Mouse (Mus musculus) midbrain, embryonic 10.5 days (tissue): ENCODE results near the gene Gpc5. TPM values are rescaled to one million over a fixed set of nuclear protein-coding genes. Genes with fewer than 3 reads are reported as not detected.
A peak's percentile ranks its signal among the peaks of the same experiment; 100 is the strongest.

Experiments used
- DNase-seq: peaks from one replicate; pipeline ENCODE4 v3.0.0-alpha.2; 2017; ENCODE audit warnings: low spot score
- H3K27ac ChIP-seq: fragments of 300-500 bp; sonication (generic); replicated peaks from 2 replicates; pipeline ENCODE4 v1.5.1; 2016; ENCODE audit warnings: mild to moderate bottlenecking
- H3K27me3 ChIP-seq: fragments of 300-500 bp; sonication (generic); 2 replicates; pipeline ENCODE4 v1.6.1; 2016; ENCODE audit warnings: low read depth, mild to moderate bottlenecking; ENCODE audit not compliant: poor library complexity, severe bottlenecking
- H3K36me3 ChIP-seq: fragments of 300-500 bp; sonication (generic); 2 replicates; pipeline ENCODE4 v1.6.1; 2016; ENCODE audit warnings: mild to moderate bottlenecking, moderate library complexity
- H3K4me1 ChIP-seq: fragments of 300-500 bp; sonication (generic); 2 replicates; pipeline ENCODE4 v1.6.1; 2016
- H3K4me3 ChIP-seq: fragments of 300-500 bp; sonication (generic); 2 replicates; pipeline ENCODE4 v1.5.1; 2016; ENCODE audit warnings: mild to moderate bottlenecking, moderate library complexity
- H3K9me3 ChIP-seq: fragments of 300-500 bp; sonication (generic); replicated peaks from 2 replicates; pipeline ENCODE4 v1.6.1; 2016; ENCODE audit warnings: mild to moderate bottlenecking
- WGBS: fragments of 180-500 bp; shearing (Covaris S2); methylation state at CpG from one replicate; pipeline ENCODE4 v1.1.7; 2016; 5-methylcytosine and 5-hydroxymethylcytosine counted together
- polyA plus RNA-seq: library from polyadenylated mRNA; unstranded; fragments of >200 nt; fragmentation: Nextera tagmentation; extraction: Ambion mirVana; gene quantifications from 2 replicates; pipeline ENCODE4 v1.2.1, GENCODE M21; 2016

Gpc5 gene
- polyA plus RNA-seq, 1 experiment from 2014 or later, result 0.30 TPM

DNA sequence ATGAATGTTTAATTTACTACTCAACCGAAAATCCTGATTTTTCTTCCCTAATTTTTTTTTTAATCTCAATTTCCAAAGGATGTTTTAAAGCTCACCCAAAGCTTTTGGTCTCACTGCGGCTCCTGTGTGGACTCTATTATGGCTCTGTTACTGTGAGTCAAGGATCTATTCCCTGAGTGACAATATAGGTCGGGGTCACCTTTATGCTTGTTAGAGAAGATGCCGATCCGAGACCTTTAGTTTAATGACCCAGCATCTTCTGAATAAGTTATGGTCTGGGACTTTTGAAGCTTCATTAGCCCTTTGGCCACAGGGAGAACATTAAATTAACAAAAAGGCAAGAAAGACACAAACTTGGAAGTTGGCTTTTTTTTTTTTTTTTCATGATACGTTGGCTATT lies 408.8 kb downstream of the Gpc5 start:
- no peaks in the 10 kb centered on the region for H3K27me3 ChIP-seq
- no peak overlapping the region for H3K4me3 ChIP-seq
- H3K27ac ChIP-seq, result no peak overlapping the region
- no peaks in the 10 kb centered on the region for H3K36me3 ChIP-seq
- DNase-seq, result no peak
- WGBS, result 56% methylated on average over 6 of the region's 6 CpGs
- peaks cover 6% of the 10 kb centered on the region for H3K4me1 ChIP-seq
- H3K9me3 ChIP-seq, result no peaks in the 10 kb centered on the region

DNA sequence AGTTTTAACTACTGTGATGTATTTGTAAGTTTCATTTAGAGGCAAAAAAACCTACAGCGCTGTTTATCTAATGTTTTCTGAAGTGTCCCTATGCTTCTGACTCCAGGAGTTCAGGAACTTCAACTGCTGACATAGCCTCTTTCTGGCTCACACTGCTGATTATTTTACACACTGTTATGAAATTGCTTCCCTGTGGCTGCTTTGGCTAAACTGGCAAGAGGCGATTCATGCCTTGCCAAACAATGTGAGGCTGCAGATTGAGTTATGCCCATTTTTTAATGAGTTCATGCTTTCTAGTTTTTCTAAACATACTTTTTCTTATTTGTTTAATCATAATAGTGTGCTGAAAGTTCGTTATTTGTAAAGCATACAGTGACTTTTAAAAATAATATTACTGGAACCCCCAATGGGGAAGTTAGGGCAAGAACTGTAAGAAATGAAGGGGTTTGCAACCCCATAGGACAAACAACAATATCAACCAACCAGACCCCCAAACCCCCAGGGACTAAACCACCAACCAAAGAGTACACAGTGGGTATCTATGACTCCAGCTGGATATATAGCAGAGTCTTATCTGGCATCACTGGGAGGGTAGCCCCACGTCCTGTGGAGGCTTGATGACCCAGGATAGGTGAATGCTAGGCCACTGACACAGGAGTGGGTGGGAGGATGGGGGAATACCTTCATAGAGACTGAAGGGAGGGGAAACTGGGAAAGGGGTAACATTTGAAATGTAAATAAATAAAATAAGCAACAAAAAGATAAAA lies 454.7 kb downstream of the Gpc5 start:
- no peak for DNase-seq
- 88% methylated on average over 4 of the region's 4 CpGs for WGBS
- Histone ChIP-seq H3K4me3 (no peak overlapping the region), H3K36me3 (no peaks in the 10 kb centered on the region), H3K9me3 (no peaks in the 10 kb centered on the region), H3K27ac (no peak overlapping the region), H3K27me3 (no peaks in the 10 kb centered on the region), H3K4me1 (no peaks in the 10 kb centered on the region)

DNA sequence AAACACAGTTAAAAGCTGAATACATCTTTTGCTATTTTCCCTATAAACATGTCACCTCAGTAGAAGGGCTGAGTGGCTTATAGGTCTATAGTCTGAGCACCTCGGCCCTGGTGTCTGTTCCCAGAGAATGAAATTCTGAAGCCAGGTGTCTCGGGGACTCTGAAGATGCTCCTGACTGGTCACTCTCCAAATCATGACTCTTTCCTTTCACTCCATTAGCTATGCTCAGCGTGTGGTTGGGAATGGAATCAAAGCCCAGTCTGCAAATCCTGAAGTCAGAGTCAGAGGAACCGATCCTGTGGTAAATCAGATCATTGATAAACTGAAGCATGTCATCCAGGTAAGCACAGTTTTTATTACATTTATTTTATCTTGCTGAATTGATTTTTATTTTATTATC lies 460.0 kb downstream of the Gpc5 start:
- H3K4me3 ChIP-seq, result no peak overlapping the region
- H3K27me3 ChIP-seq, result no peaks in the 10 kb centered on the region
- H3K9me3 ChIP-seq, result no peaks in the 10 kb centered on the region
- WGBS, result 71% methylated on average over 4 of the region's 4 CpGs
- no peak for DNase-seq
- H3K27ac ChIP-seq, result no peak overlapping the region
- no peaks in the 10 kb centered on the region for H3K36me3 ChIP-seq
- no peaks in the 10 kb centered on the region for H3K4me1 ChIP-seq

DNA sequence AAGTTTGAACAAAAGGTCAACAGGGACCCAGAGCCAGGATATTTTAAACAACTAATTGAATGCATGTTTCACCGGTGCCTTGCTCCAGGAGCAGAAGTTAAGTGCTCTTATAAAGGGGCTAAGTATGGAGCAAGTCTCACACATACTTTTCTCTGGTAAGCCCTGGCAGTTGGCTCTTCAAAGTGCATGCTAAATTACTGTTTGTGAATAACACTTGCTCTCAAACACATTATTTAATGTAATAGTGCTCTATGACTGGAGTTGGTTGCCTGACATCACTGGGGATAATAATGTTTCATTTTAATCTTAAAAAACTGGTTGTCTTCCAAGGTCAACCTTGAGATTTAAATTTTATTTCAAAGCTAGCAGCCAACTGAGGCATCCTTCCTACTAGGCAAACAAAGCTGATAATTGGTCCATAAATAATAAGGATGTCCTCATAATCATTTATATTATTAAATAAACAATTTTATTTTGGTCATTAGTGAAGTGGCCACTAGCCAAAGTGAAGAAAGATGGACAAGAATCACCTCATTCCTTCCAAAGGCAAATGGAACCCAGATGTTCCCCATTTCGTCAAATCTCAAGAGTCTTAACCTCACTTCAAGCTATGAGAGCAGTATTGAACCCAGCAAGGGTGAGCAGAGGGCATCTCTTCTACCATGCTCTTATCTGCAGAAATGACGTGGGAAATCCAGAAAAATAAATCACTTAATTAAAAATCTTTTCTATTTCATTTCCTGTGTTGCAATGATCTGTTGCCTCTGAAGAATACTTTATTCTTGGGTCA lies 488.6 kb downstream of the Gpc5 start:
- no peak for DNase-seq
- Histone ChIP-seq H3K27me3 (no peaks in the 10 kb centered on the region), H3K4me1 (no peaks in the 10 kb centered on the region), H3K9me3 (no peaks in the 10 kb centered on the region), H3K4me3 (no peak overlapping the region), H3K36me3 (no peaks in the 10 kb centered on the region), H3K27ac (no peak overlapping the region)
- WGBS, result 81% methylated on average over 3 of the region's 3 CpGs

DNA sequence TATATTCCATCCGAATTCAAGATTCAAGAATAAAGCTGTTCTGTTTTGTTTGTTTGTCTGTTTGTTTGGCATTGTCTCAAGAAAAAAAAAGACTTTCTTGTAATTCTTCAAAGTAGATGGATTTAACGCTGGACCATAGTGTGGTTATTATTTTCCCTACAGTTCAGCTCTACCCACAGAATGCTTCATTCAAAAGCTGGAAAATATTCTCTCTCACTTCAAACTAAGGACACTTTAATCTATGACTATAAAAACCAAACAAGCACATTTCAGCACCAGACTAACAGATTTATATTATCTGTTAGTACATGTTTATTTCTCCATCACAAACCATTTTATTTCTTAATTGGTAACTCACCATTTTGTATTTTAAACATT lies 489.2 kb downstream of the Gpc5 start:
- H3K36me3 ChIP-seq, result no peaks in the 10 kb centered on the region
- DNase-seq, result no peak
- H3K27ac ChIP-seq, result no peak overlapping the region
- H3K4me1 ChIP-seq, result no peaks in the 10 kb centered on the region
- no peaks in the 10 kb centered on the region for H3K9me3 ChIP-seq
- no peak overlapping the region for H3K4me3 ChIP-seq
- 88% methylated on average over 2 of the region's 2 CpGs for WGBS
- no peaks in the 10 kb centered on the region for H3K27me3 ChIP-seq

DNA sequence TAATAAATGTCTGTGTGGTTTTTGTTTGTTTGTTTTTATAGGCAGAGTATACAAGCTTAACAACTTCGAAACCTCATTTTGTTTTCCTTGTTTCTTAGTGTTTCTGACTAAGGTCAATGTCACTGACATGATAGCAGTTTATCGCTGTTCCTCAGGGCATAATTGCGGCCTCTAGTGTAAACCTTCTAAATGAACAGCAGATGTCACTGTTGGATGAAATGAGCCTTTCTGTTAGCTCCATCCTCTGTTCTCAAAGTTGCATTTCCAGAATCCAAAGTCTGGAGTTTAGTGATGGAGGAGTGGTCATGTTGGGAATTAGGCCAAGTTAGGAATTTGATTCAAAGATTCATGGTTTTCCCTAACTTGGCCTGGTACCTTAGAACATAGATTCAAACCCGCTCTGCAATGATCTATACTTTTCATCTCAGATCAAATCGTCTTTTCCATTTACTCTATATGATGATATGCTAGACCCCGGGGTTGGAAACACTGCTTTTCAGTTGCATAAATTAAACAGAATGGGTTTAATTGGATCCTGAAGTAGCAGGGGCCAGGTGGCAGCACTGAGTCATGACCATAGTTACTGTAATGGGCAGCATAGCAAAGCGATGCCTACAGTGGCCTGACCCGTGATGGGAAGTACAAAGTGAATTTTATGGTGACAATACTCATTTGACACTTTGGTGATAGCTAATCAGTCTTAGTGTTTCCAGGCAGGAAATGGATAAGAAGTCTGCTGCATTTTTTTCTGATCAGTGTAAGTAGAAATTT lies 508.4 kb downstream of the Gpc5 start:
- 77% methylated on average over 8 of the region's 8 CpGs for WGBS
- H3K27ac ChIP-seq, result no peak overlapping the region
- no peaks in the 10 kb centered on the region for H3K36me3 ChIP-seq
- no peak for DNase-seq
- no peaks in the 10 kb centered on the region for H3K4me1 ChIP-seq
- H3K9me3 ChIP-seq, result no peaks in the 10 kb centered on the region
- H3K4me3 ChIP-seq, result no peak overlapping the region
- no peaks in the 10 kb centered on the region for H3K27me3 ChIP-seq

DNA sequence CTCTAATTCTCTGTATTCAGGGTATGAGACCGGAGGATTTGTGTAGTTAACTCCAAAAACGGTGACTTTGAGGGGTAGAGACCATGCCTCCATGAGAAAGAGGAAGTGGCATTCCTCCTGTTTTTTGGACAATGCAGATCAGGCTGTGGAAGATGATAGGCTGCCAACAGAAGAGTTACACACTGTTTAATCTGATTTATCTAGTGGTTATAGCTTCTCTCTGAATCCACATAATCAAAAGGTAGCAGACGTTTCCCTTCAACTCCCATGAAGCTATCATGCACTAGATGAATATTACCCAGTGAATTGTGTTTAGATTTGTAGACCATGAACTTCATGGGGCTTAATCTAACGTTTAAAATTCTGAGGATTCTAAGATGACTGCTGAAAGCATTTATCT lies 522.1 kb downstream of the Gpc5 start:
- WGBS, result 84% methylated on average over 4 of the region's 4 CpGs
- Histone ChIP-seq H3K36me3 (no peaks in the 10 kb centered on the region), H3K4me1 (peaks cover 3% of the 10 kb centered on the region; the same call in 1 of the 2 replicates), H3K27me3 (no peaks in the 10 kb centered on the region), H3K4me3 (no peak overlapping the region), H3K9me3 (no peaks in the 10 kb centered on the region), H3K27ac (no peak overlapping the region)
- no peak for DNase-seq

DNA sequence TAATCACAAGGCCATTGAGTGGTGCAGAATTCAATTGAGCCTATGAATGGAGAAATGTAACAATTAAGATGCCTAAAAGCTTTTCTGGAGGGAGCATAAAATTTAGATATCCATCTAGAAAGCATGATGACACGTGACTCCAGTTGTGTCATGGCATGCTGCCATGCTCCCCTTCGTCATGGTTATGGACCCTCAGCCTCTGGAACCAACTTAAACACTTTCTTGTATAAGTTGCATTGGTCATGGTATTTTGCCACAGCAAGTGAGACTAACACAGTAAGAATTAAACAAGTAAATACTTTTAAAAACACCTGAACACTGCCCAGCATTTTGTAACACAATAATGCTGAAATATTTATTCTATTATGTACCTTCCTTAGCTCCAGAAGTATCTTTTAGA lies 524.3 kb downstream of the Gpc5 start:
- Histone ChIP-seq H3K27me3 (no peaks in the 10 kb centered on the region), H3K27ac (no peak overlapping the region), H3K36me3 (no peaks in the 10 kb centered on the region), H3K9me3 (no peaks in the 10 kb centered on the region), H3K4me1 (peaks cover 3% of the 10 kb centered on the region; the same call in 1 of the 2 replicates), H3K4me3 (no peak overlapping the region)
- 53% methylated on average over 2 of the region's 2 CpGs for WGBS
- no peak for DNase-seq

DNA sequence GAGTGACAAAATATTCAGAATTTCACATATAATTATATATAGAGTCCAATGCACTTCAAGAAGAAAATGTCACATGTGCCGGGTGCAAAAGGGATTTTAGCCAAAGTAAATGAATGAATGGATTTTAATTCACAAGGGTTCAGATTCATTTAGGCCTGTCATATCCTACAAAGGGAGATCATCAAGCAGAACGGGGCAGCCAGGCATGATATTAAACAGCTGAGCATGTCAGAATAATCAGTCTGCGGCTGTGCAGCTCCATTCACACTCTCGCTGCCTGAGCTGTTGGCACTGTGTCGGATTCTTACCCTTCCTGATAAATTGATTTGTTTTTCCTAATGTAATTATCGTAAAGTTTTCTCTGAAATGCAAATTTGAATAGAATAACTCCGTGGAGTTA lies 524.8 kb downstream of the Gpc5 start:
- WGBS, result 58% methylated on average over 7 of the region's 7 CpGs
- Histone ChIP-seq H3K9me3 (no peaks in the 10 kb centered on the region), H3K27me3 (no peaks in the 10 kb centered on the region), H3K4me3 (no peak overlapping the region), H3K36me3 (no peaks in the 10 kb centered on the region), H3K4me1 (peaks cover 3% of the 10 kb centered on the region; the same call in 1 of the 2 replicates), H3K27ac (no peak overlapping the region)
- DNase-seq, result peak; percentile 17

DNA sequence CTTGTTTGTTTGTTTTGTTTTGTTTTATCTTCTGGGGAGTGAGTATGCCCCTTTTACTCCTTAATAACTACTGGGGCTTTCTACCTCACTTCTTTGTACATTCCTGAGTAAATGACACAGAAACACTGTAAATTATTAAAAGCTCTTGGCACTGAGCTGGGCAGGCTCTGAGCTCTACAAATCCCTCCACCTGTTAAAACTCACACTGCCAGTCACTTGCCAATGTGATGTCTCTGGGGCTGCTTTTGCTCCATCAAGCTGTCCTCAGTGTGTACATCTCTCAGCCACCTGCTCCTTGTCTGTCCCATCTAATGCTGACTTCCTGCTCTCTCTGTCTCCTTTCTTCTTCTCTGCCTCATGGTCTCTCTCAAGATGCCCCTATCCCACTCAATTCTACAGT lies 528.5 kb downstream of the Gpc5 start:
- Histone ChIP-seq H3K4me3 (no peak overlapping the region), H3K27ac (no peak overlapping the region), H3K36me3 (no peaks in the 10 kb centered on the region), H3K9me3 (no peaks in the 10 kb centered on the region), H3K4me1 (peaks cover 3% of the 10 kb centered on the region; the same call in 1 of the 2 replicates), H3K27me3 (no peaks in the 10 kb centered on the region)
- no peak for DNase-seq

DNA sequence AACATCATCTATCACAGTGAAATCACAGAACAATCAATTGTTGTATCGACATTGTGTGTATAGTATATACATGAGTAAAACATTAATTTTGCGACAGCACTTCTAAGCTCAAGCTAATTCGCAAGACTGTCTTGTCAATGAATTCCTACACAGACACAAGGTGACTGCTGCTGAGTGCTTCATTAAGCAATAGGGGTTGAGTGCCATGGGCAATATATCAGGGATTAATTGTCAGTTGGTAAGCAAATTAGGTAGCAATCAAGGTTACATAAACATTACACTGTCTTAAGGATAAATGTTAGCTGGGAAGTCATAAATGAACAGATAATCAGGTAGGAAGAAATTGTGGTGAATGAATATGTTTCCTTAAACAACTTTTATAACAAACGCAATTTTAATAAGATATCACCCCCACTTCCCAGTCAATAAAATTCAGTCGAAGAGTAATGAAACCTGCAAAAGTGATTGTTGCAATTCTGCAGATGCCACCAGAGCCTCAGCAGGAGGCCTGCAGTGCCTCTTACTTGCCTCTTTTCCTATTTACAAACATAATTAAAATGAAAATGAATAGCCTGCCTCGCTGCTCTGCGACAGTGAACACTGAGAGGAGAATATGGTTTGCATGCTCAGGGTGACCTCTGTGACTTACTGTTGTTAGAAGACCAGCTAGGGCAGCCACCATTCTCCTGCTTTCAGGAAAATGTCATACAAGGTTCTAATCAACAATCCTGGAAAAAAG lies 539.3 kb downstream of the Gpc5 start:
- WGBS, result 84% methylated on average over 7 of the region's 7 CpGs
- DNase-seq, result no peak
- no peaks in the 10 kb centered on the region for H3K9me3 ChIP-seq
- H3K36me3 ChIP-seq, result no peaks in the 10 kb centered on the region
- no peak overlapping the region for H3K4me3 ChIP-seq
- no peaks in the 10 kb centered on the region for H3K27me3 ChIP-seq
- H3K4me1 ChIP-seq, result no peaks in the 10 kb centered on the region
- H3K27ac ChIP-seq, result no peak overlapping the region

DNA sequence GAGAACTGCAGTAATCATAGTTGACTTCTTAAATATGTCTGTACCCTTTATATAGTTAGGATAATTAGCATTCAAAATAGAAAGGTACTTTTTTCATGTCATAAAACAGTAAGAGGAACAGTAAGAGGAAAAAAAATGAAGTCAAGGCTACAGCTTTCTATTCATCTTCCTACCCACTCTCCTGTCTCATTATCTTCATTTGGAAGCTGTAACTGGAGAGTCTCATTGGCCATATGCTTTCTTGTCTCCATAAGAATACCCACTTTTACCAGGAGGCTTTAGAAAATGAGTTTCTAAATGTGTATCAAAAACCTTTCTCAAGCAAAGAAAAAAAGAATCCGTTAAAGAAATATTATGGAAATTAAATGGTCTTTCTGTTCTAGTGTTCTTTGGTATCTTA lies 541.3 kb downstream of the Gpc5 start:
- no peaks in the 10 kb centered on the region for H3K36me3 ChIP-seq
- WGBS, result 86% methylated on average over 1 of the region's 1 CpGs
- no peak overlapping the region for H3K4me3 ChIP-seq
- H3K27me3 ChIP-seq, result no peaks in the 10 kb centered on the region
- H3K4me1 ChIP-seq, result no peaks in the 10 kb centered on the region
- H3K27ac ChIP-seq, result no peak overlapping the region
- no peaks in the 10 kb centered on the region for H3K9me3 ChIP-seq
- no peak for DNase-seq
